Mouse (Mus musculus) cerebellum, adult 9-10 months (tissue): ENCODE measurements around the gene Ccin.
A peak's percentile ranks its signal among the peaks of the same experiment; 100 is the strongest.

ENCODE experiments used
- DNase-seq: peaks from one replicate; pipeline ENCODE4 v3.0.0; 2022

Gene Ccin

GRCm38 (mm10) chr4:43983181-43983580 is at the start of gene Ccin:
Gene Ccin, plus strand, starts transcription at chr4:43983483.
- DNase-seq: no peak

GRCm38 (mm10) chr4:43936186-43936585 is 47.1 kb upstream of the Ccin start:
- no peak for DNase-seq

GRCm38 (mm10) chr4:43936749-43937674 is 46.3 kb upstream of the Ccin start:
- no peak for DNase-seq

- no peak for DNase-seq
Measured at GRCm38 (mm10) chr4:43941315-43941714, 42.0 kb upstream of the Ccin start.

GRCm38 (mm10) chr4:43942421-43942820 is 40.9 kb upstream of the Ccin start:
- DNase-seq: no peak

GRCm38 (mm10) chr4:43947571-43947970 is 35.7 kb upstream of the Ccin start:
- no peak for DNase-seq

GRCm38 (mm10) chr4:43957292-43957845 is 25.9 kb upstream of the Ccin start, which contains the start of gene Glipr2:
Gene Glipr2, plus strand, starts transcription at chr4:43957401.
- no peak for DNase-seq

GRCm38 (mm10) chr4:43957846-43958461 is 25.3 kb upstream of the Ccin start:
- DNase-seq: no peak

GRCm38 (mm10) chr4:43959523-43960179 is 23.6 kb upstream of the Ccin start:
- no peak for DNase-seq

GRCm38 (mm10) chr4:43960207-43960606 is 23.1 kb upstream of the Ccin start:
- DNase-seq: no peak

- no peak for DNase-seq
Measured at GRCm38 (mm10) chr4:43964326-43964833, 18.9 kb upstream of the Ccin start.

GRCm38 (mm10) chr4:43964951-43965684 is 18.2 kb upstream of the Ccin start:
- no peak for DNase-seq

- DNase-seq: no peak
Measured at GRCm38 (mm10) chr4:43965856-43966535, 17.3 kb upstream of the Ccin start.

GRCm38 (mm10) chr4:43968650-43969049 is 14.6 kb upstream of the Ccin start:
- DNase-seq: peak; percentile 44

- no peak for DNase-seq
Measured at GRCm38 (mm10) chr4:43969373-43969772, 13.9 kb upstream of the Ccin start.

- DNase-seq: no peak
Measured at GRCm38 (mm10) chr4:43970393-43971330, 12.6 kb upstream of the Ccin start.

GRCm38 (mm10) chr4:43971541-43972136 is 11.6 kb upstream of the Ccin start:
- no peak for DNase-seq

- no peak for DNase-seq
Measured at GRCm38 (mm10) chr4:43972137-43972591, 11.1 kb upstream of the Ccin start.

GRCm38 (mm10) chr4:43973526-43973981 is 9.7 kb upstream of the Ccin start:
- peak; percentile 28 for DNase-seq
